Mouse (Mus musculus) midbrain, embryonic 14.5 days (tissue): Measurements from ENCODE around the gene Fbf1. TPM values are rescaled to one million over a fixed set of nuclear protein-coding genes. Genes with fewer than 3 reads are reported as not detected.
"Not testable (repeated sequence)": the region's sequence is repeated elsewhere in the genome, so short reads cannot be mapped to it uniquely, and the experiment has no call there.

ENCODE experiments used
- ATAC-seq: fragments of 200-750 bp; cut with Nextera tagmentation; 2 replicates; pipeline ENCODE4 v1.8.0; 2017; ENCODE audit warnings: moderate number of reproducible peaks, moderate library complexity; ENCODE audit not compliant: low FRiP score, low TSS enrichment
- DNase-seq: peaks from one replicate; pipeline ENCODE4 v3.0.0-alpha.2; 2015
- H3K27ac ChIP-seq: fragments of 300-500 bp; sonication (generic); replicated peaks from 2 replicates; pipeline ENCODE4 v1.5.1; 2014; ENCODE audit warnings: mild to moderate bottlenecking, low read depth, low read length, moderate library complexity
- H3K27me3 ChIP-seq: fragments of 300-500 bp; sonication (generic); 2 replicates; pipeline ENCODE4 v1.6.1; 2014; ENCODE audit warnings: low read length, control low read depth, mixed read lengths; ENCODE audit not compliant: control insufficient read depth, insufficient read depth
- H3K36me3 ChIP-seq: fragments of 300-500 bp; sonication (generic); 2 replicates; pipeline ENCODE4 v1.6.1; 2014; ENCODE audit warnings: low read length, control low read depth; ENCODE audit not compliant: control insufficient read depth, insufficient read depth
- H3K4me1 ChIP-seq: fragments of 300-500 bp; sonication (generic); 2 replicates; pipeline ENCODE4 v1.6.1; 2014; ENCODE audit warnings: mild to moderate bottlenecking, antibody characterized with exemption, low read length, control low read depth; ENCODE audit not compliant: control insufficient read depth, insufficient read depth
- H3K4me2 ChIP-seq: fragments of 300-500 bp; sonication (generic); 2 replicates; pipeline ENCODE4 v1.6.1; 2014; ENCODE audit warnings: mild to moderate bottlenecking, low read length, moderate library complexity
- H3K4me3 ChIP-seq: fragments of 300-500 bp; sonication (generic); replicated peaks from 2 replicates; pipeline ENCODE4 v1.5.1; 2014; ENCODE audit warnings: low read depth, low read length
- H3K9ac ChIP-seq: fragments of 300-500 bp; sonication (generic); replicated peaks from 2 replicates; pipeline ENCODE4 v1.6.1; 2014; ENCODE audit warnings: mild to moderate bottlenecking, low read length, moderate library complexity
- H3K9me3 ChIP-seq: fragments of 300-500 bp; sonication (generic); 2 replicates; pipeline ENCODE4 v1.6.1; 2016; ENCODE audit warnings: low read length, control low read depth, mixed read lengths; ENCODE audit not compliant: control insufficient read depth
- whole genome bisulfite sequencing: fragments of 180-500 bp; shearing (Covaris S2); extraction: QIAGEN DNeasy Blood & Tissue Kit; methylation state at CpG from one replicate; pipeline ENCODE4 v1.1.7; 2014; 5-methylcytosine and 5-hydroxymethylcytosine counted together
- polyA plus RNA-seq: library from polyadenylated mRNA; unstranded; fragments of >200 nt; fragmentation: Nextera tagmentation; extraction: Ambion mirVana; gene quantifications from 2 replicates; pipeline ENCODE4 v1.2.1, GENCODE M21; 2014

Gene Fbf1
- polyA plus RNA-seq, 1 experiment from 2014 or later, result 58.9 TPM

DNA sequence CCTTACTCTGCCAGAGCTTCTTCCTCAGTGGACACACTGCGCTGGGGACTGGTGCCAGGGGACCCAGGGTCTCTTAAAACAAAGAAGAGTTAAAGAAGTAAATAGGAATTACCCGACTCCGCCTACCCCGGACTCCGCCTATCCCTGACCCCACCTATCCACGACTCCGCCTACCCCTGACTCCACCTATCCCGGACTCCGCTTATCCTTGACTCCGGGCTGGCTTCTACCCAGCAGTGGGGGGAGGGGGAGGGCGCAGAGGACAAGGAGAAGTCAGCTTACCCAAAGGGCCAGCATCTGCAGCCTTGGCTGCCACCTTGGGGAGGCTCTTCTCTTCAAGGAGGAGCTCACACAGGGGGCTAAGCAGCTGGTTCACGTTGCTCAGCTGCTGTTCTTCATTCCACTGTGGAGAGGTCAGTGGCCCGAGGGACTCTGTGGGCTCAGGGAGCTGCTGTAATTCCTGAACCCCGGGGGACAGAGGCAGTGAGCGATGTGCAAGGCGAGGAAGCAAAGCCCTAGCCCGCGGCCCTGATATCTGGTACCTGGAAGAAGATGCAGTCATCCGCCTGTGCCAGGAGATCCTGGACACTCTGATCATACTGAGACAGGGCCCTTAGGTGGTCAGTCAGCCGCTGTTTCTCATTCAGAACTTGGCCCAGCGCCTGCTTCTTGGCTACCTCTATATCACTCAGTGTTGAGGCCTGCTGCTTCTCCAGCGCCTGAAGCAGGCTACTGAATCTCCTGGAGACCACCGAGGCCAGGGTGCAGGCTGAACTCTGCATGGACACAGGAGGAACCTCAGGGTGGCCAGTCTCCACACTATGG is 40.6 kb downstream of the Fbf1 start, which contains the start of gene Trim47:
TSS of gene Trim47 (minus strand) at position 55 of the 825 bp plus-strand sequence.
- Histone ChIP-seq H3K36me3 (peaks cover 8% of the 10 kb centered on the region), H3K27ac (no peak within 1 kb of the TSS), H3K4me3 (no peak within 1 kb of the TSS), H3K9me3 (no peaks in the 10 kb centered on the region), H3K4me2 (peak within 1 kb of the TSS; percentile 17; the same call in 1 of the 2 replicates), H3K4me1 (peaks cover 10% of the 10 kb centered on the region; the same call in 1 of the 2 replicates), H3K9ac (no peak within 1 kb of the TSS; the same call in 1 of the 2 replicates), H3K27me3 (no peaks in the 10 kb centered on the region)
- DNase-seq, result peak; percentile 34
- WGBS, result 28% methylated on average over 23 of the region's 23 CpGs
- ATAC-seq, result no peak

GRCm38 (mm10) chr11:116126261-116126660 is 41.7 kb downstream of the Fbf1 start:
- Histone ChIP-seq H3K9me3 (no peaks in the 10 kb centered on the region), H3K36me3 (peaks cover 3% of the 10 kb centered on the region; the same call in 1 of the 2 replicates), H3K27me3 (no peaks in the 10 kb centered on the region), H3K9ac (no peak overlapping the region), H3K4me2 (no peak overlapping the region), H3K27ac (no peak overlapping the region), H3K4me3 (no peak overlapping the region), H3K4me1 (peaks cover 10% of the 10 kb centered on the region; the same call in 1 of the 2 replicates)
- WGBS, result 95% methylated on average over 15 of the region's 15 CpGs
- DNase-seq (no peak), ATAC-seq (no peak)

GRCm38 (mm10) chr11:116121731-116122245 is 46.2 kb downstream of the Fbf1 start:
- H3K4me1 ChIP-seq, H3K9me3 ChIP-seq, H3K36me3 ChIP-seq, DNase-seq, H3K9ac ChIP-seq, ATAC-seq, H3K27ac ChIP-seq, H3K4me2 ChIP-seq, H3K27me3 ChIP-seq, H3K4me3 ChIP-seq: not testable (repeated sequence)
- WGBS, result 91% methylated on average over 8 of the region's 8 CpGs

GRCm38 (mm10) chr11:116117819-116118218 is 50.1 kb downstream of the Fbf1 start:
- Histone ChIP-seq H3K4me2 (no peak overlapping the region), H3K27me3 (no peaks in the 10 kb centered on the region), H3K27ac (no peak overlapping the region), H3K4me3 (no peak overlapping the region), H3K4me1 (no peaks in the 10 kb centered on the region), H3K36me3 (no peaks in the 10 kb centered on the region), H3K9me3 (no peaks in the 10 kb centered on the region), H3K9ac (no peak overlapping the region)
- ATAC-seq (no peak), DNase-seq (no peak)

GRCm38 (mm10) chr11:116117241-116117640 is 50.7 kb downstream of the Fbf1 start:
- no peak overlapping the region for H3K9ac ChIP-seq
- H3K4me2 ChIP-seq, result no peak overlapping the region
- H3K4me1 ChIP-seq, result no peaks in the 10 kb centered on the region
- H3K27ac ChIP-seq, result no peak overlapping the region
- H3K36me3 ChIP-seq, result no peaks in the 10 kb centered on the region
- no peaks in the 10 kb centered on the region for H3K27me3 ChIP-seq
- H3K9me3 ChIP-seq, result no peaks in the 10 kb centered on the region
- ATAC-seq, result no peak
- no peak overlapping the region for H3K4me3 ChIP-seq
- no peak for DNase-seq
- WGBS, result 86% methylated on average over 12 of the region's 12 CpGs

GRCm38 (mm10) chr11:116111611-116112203 is 56.3 kb downstream of the Fbf1 start:
- no peak overlapping the region for H3K27ac ChIP-seq
- peaks cover 6% of the 10 kb centered on the region; the same call in 1 of the 2 replicates for H3K4me1 ChIP-seq
- H3K9ac ChIP-seq, result no peak overlapping the region
- DNase-seq, result no peak
- H3K9me3 ChIP-seq, result no peaks in the 10 kb centered on the region
- 84% methylated on average over 19 of the region's 19 CpGs for whole genome bisulfite sequencing
- no peak for ATAC-seq
- H3K27me3 ChIP-seq, result peaks cover 52% of the 10 kb centered on the region
- no peak overlapping the region for H3K4me3 ChIP-seq
- H3K36me3 ChIP-seq, result no peaks in the 10 kb centered on the region
- no peak overlapping the region for H3K4me2 ChIP-seq

DNA sequence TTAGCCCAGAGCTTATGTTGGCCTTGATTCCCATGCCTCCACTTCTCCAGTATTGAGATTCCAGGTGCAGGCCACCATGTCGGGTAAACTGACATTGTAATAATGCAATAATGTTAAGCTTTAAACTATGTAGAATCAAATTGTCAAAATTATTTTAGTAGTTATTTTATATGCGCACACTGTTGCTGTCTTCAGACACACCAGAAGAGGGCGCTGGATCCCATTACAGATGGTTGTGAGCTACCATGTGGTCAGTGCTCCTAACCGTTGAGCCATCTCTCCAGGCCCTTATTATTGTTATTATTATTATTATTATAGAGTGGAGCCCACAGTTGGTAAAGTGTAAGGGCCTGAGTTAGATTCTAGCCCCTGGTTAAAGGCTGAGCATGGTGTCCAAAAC is 56.9 kb downstream of the Fbf1 start:
- no peak for DNase-seq
- no peak for ATAC-seq
- no peaks in the 10 kb centered on the region for H3K9me3 ChIP-seq
- no peak overlapping the region for H3K9ac ChIP-seq
- H3K4me3 ChIP-seq, result no peak overlapping the region
- H3K4me2 ChIP-seq, result no peak overlapping the region
- H3K36me3 ChIP-seq, result no peaks in the 10 kb centered on the region
- WGBS, result 79% methylated on average over 4 of the region's 4 CpGs
- peaks cover 6% of the 10 kb centered on the region; the same call in 1 of the 2 replicates for H3K4me1 ChIP-seq
- no peak overlapping the region for H3K27ac ChIP-seq
- peaks cover 59% of the 10 kb centered on the region for H3K27me3 ChIP-seq

DNA sequence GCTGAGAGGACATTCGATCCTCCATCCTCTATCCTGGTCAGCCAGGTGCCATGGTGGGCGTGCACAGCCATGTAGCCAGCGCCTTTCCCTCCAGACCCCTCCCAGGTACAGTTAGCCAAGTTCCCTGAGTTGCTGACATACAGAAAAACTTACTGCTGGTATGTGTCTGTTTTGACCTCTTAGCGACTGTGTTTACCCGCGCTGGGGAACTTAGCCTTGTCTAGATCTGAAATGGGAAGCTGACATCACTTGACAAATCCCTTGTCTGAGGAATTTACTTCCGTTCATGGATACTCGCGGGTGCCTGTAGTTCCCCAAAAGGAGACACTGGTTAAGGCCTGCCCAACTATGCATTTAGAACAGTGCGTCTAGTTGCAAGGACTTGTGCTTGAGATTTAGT is 57.4 kb downstream of the Fbf1 start:
- Histone ChIP-seq H3K27ac (no peak overlapping the region), H3K4me3 (peak overlapping the region; percentile 28; the same call in 1 of the 2 replicates), H3K4me2 (peak overlapping the region; percentile 50), H3K9me3 (no peaks in the 10 kb centered on the region), H3K27me3 (peaks cover 62% of the 10 kb centered on the region), H3K36me3 (no peaks in the 10 kb centered on the region), H3K9ac (no peak overlapping the region), H3K4me1 (peaks cover 6% of the 10 kb centered on the region; the same call in 1 of the 2 replicates)
- ATAC-seq, result no peak
- no peak for DNase-seq
- WGBS, result 30% methylated on average over 10 of the region's 10 CpGs
